Comparison of ENCODE assay signal across 21 mouse cellular contexts in genomic region chr11:56244951-56245350, GRCm38 (mm10).
DNase-seq lines count a peak whose midpoint lies in the region; ATAC-seq and TF ChIP-seq lines count a peak whose summit lies in the region.
"Had no signal": no experiment of that assay in that cellular context is flagged by ENCODE, and none has a peak within 500 bp of the region (broad histone marks: within the 10 kb centered on the region; RNA-seq: fewer than 3 reads in every experiment).

No protein-coding gene starts in this region.

- 68% methylated on average over 2 of the region's 2 CpGs for WGBS in forebrain, postnatal 0 days
- WGBS in forebrain, embryonic 10.5 days = 88% methylated on average over 2 of the region's 2 CpGs

- TF ChIP-seq CTCF in forebrain, postnatal 0 days (IDR thresholded peaks at IDR 0.05; ENCODE audit: low read depth) = no peak

- no peak overlapping the region for H3K4me2 ChIP-seq in forebrain, postnatal 0 days (ENCODE audit: low read depth)
- H3K4me2 ChIP-seq: limb, embryonic 13.5 days; liver, embryonic 13.5 days; lung, embryonic 15.5 days; midbrain, embryonic 12.5 days; neural tube, embryonic 13.5 days had no signal

- no peaks in the 10 kb centered on the region for H3K36me3 ChIP-seq in forebrain, postnatal 0 days (ENCODE audit: insufficient read depth)
- no peaks in the 10 kb centered on the region for H3K36me3 ChIP-seq in forebrain, embryonic 10.5 days (replicated peaks)
- H3K36me3 ChIP-seq: limb, embryonic 13.5 days; liver, embryonic 13.5 days; lung, embryonic 15.5 days; midbrain, embryonic 12.5 days; neural tube, embryonic 13.5 days had no signal

- DNase-seq in forebrain, postnatal 0 days = no peak
- no peak for DNase-seq in forebrain, embryonic 10.5 days (ENCODE audit: extremely low spot score, low spot score)
- peak; percentile 13 to 28 for DNase-seq in left cerebral cortex, adult 9 months (ENCODE audit: low spot score in 2 of 2)
- DNase-seq in left cerebral cortex, postnatal 10 days (ENCODE audit: extremely low spot score in 1 of 2, low spot score in 2 of 2) = no peak
- peak; percentile 42 to 45 for DNase-seq in frontal cortex, postnatal 36 days (ENCODE audit: low spot score in 2 of 2)
- DNase-seq in left cerebral cortex, postnatal 36 days (ENCODE audit: low spot score in 2 of 2) = peak; percentile 19
- DNase-seq in urinary bladder, postnatal 36 days (ENCODE audit: low spot score in 2 of 2) = no peak
- DNase-seq: adrenal gland, postnatal 10 days; cerebellum, adult 11 months; cerebellum, postnatal 25 days; embryo, embryonic 11 days; gastrocnemius, postnatal 36 days; kidney, adult 11 months; liver, embryonic 13.5 days had no signal

- peak; percentile 38 for ATAC-seq in forebrain, postnatal 0 days
- ATAC-seq: CD4-positive, CD25-positive, alpha-beta regulatory T cell, adult 4 months; Patski had no signal

- H3K9me3 ChIP-seq in forebrain, postnatal 0 days (ENCODE audit: low read length) = no peaks in the 10 kb centered on the region
- H3K9me3 ChIP-seq in forebrain, embryonic 10.5 days = peaks cover 4% of the 10 kb centered on the region; the same call in 1 of the 2 replicates
- H3K9me3 ChIP-seq: limb, embryonic 13.5 days; liver, embryonic 13.5 days; lung, embryonic 15.5 days; midbrain, embryonic 12.5 days; neural tube, embryonic 13.5 days had no signal

- intact Hi-C loops in left cerebral cortex, postnatal 10 days (cut with DNase I) = no loop called here
- intact Hi-C loops in left cerebral cortex, postnatal 36 days (cut with DNase I) = no loop called here

- no peaks in the 10 kb centered on the region for H3K27me3 ChIP-seq in forebrain, postnatal 0 days (ENCODE audit: insufficient read depth, low read length)
- no peaks in the 10 kb centered on the region for H3K27me3 ChIP-seq in forebrain, embryonic 10.5 days (ENCODE audit: poor library complexity, severe bottlenecking)
- H3K27me3 ChIP-seq: liver, embryonic 13.5 days; lung, embryonic 15.5 days; midbrain, embryonic 12.5 days; neural tube, embryonic 13.5 days; Patski had no signal

- H3K27ac ChIP-seq in forebrain, postnatal 0 days (ENCODE audit: low read depth, low read length) = no peak overlapping the region
- H3K27ac ChIP-seq in forebrain, embryonic 10.5 days = no peak overlapping the region
- H3K27ac ChIP-seq: limb, embryonic 13.5 days; liver, embryonic 13.5 days; lung, embryonic 15.5 days; midbrain, embryonic 12.5 days; neural tube, embryonic 13.5 days; stomach, postnatal 0 days had no signal

- no peak overlapping the region for H3K9ac ChIP-seq in forebrain, postnatal 0 days
- H3K9ac ChIP-seq: limb, embryonic 13.5 days; liver, embryonic 13.5 days; lung, embryonic 15.5 days; midbrain, embryonic 12.5 days; neural tube, embryonic 13.5 days had no signal

- no peak overlapping the region for H3K4me3 ChIP-seq in forebrain, postnatal 0 days (ENCODE audit: low read depth, low read length)
- H3K4me3 ChIP-seq in forebrain, embryonic 10.5 days = no peak overlapping the region
- H3K4me3 ChIP-seq: limb, embryonic 13.5 days; liver, embryonic 13.5 days; lung, embryonic 15.5 days; midbrain, embryonic 12.5 days; neural tube, embryonic 13.5 days had no signal

- peaks cover 12% of the 10 kb centered on the region for H3K4me1 ChIP-seq in forebrain, postnatal 0 days (ENCODE audit: insufficient read depth)
- peaks cover 24% of the 10 kb centered on the region for H3K4me1 ChIP-seq in forebrain, embryonic 10.5 days
- H3K4me1 ChIP-seq: limb, embryonic 13.5 days; liver, embryonic 13.5 days; lung, embryonic 15.5 days had no signal

Comparison
In these comparisons a context has a peak if more than half of its experiments do, and no peak if none do; other contexts are left out.
1. DNase-seq: peak in left cerebral cortex, adult 9 months (2 of 2), frontal cortex, postnatal 36 days (2 of 2) and left cerebral cortex, postnatal 36 days (2 of 2); none in forebrain, postnatal 0 days (single experiment), forebrain, embryonic 10.5 days (single experiment), left cerebral cortex, postnatal 10 days (0 of 2) and urinary bladder, postnatal 36 days (0 of 2).